Mouse (Mus musculus) liver, embryonic 15.5 days (tissue): ENCODE measurements around the gene Gm49325. TPM values are rescaled to one million over a fixed set of nuclear protein-coding genes. Genes with fewer than 3 reads are reported as not detected.

Experiments
- ATAC-seq: fragments of 200-750 bp; cut with Nextera tagmentation; 2 replicates; pipeline ENCODE4 v1.8.0; 2017; ENCODE audit warnings: moderate number of reproducible peaks, mild to moderate bottlenecking, moderate library complexity; ENCODE audit not compliant: insufficient read depth
- H3K27ac ChIP-seq: fragments of 300-500 bp; sonication (generic); replicated peaks from 2 replicates; pipeline ENCODE4 v1.5.1; 2015; ENCODE audit warnings: mild to moderate bottlenecking, inconsistent platforms
- H3K27me3 ChIP-seq: fragments of 300-500 bp; sonication (generic); 2 replicates; pipeline ENCODE4 v1.6.1; 2015; ENCODE audit warnings: mild to moderate bottlenecking, inconsistent platforms
- H3K36me3 ChIP-seq: fragments of 300-500 bp; sonication (generic); replicated peaks from 2 replicates; pipeline ENCODE4 v1.6.1; 2015; ENCODE audit warnings: moderate library complexity, mild to moderate bottlenecking, inconsistent platforms
- H3K4me1 ChIP-seq: fragments of 300-500 bp; sonication (generic); replicated peaks from 2 replicates; pipeline ENCODE4 v1.6.1; 2015; ENCODE audit warnings: inconsistent platforms
- H3K4me2 ChIP-seq: fragments of 300-500 bp; sonication (generic); 2 replicates; pipeline ENCODE4 v1.6.1; 2015; ENCODE audit warnings: moderate library complexity, mild to moderate bottlenecking, inconsistent platforms
- H3K4me3 ChIP-seq: fragments of 300-500 bp; sonication (generic); replicated peaks from 2 replicates; pipeline ENCODE4 v1.5.1; 2015; ENCODE audit warnings: mild to moderate bottlenecking, inconsistent platforms
- H3K9ac ChIP-seq: fragments of 300-500 bp; sonication (generic); 2 replicates; pipeline ENCODE4 v1.6.1; 2015; ENCODE audit warnings: moderate library complexity, mild to moderate bottlenecking, inconsistent platforms
- H3K9me3 ChIP-seq: fragments of 300-500 bp; sonication (generic); replicated peaks from 2 replicates; pipeline ENCODE4 v1.6.1; 2016; ENCODE audit warnings: inconsistent platforms
- WGBS: fragments of 180-500 bp; shearing (Covaris S2); methylation state at CpG from one replicate; pipeline ENCODE4 v1.1.7; 2015; ENCODE audit warnings: mixed read lengths; ENCODE audit not compliant: insufficient replicate concordance; 5-methylcytosine and 5-hydroxymethylcytosine counted together
- polyA plus RNA-seq: library from polyadenylated mRNA; unstranded; fragments of >200 nt; fragmentation: Nextera tagmentation; extraction: Ambion mirVana; gene quantifications from 2 replicates; pipeline ENCODE4 v1.2.1, GENCODE M21; 2015

Gene Gm49325
- polyA plus RNA-seq, 1 experiment from 2014 or later: 0.82 TPM

DNA sequence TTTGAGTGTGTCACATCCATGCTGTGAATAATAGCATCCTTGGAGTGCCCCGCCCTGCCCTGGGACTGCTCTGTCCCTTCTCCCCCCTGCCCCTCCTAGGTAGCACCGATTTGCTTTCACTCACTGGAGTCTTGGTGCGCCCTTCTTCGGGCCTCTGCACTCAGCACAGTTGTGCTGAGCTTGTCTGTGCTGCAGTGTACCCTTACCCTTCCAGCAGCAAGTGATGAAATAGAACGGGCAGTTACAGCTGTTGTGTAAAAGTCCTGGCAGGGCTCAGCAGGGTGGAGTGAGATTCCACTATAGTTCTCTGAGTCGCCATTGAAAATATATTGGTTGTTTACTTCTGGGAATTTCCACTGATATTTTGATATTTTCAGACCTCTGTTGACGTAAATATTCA lies 20.0 kb downstream of the Gm49325 start:
- H3K9ac ChIP-seq: no peak overlapping the region
- H3K4me3 ChIP-seq: no peak overlapping the region
- H3K4me1 ChIP-seq: peaks cover 67% of the 10 kb centered on the region
- H3K27ac ChIP-seq: peak overlapping the region; percentile 64; the same call in 1 of the 2 replicates
- H3K36me3 ChIP-seq: peaks cover 32% of the 10 kb centered on the region
- WGBS: 73% methylated on average over 7 of the region's 7 CpGs
- ATAC-seq: no peak
- no peaks in the 10 kb centered on the region for H3K9me3 ChIP-seq
- H3K4me2 ChIP-seq: no peak overlapping the region; the same call in 1 of the 2 replicates
- no peaks in the 10 kb centered on the region for H3K27me3 ChIP-seq

DNA sequence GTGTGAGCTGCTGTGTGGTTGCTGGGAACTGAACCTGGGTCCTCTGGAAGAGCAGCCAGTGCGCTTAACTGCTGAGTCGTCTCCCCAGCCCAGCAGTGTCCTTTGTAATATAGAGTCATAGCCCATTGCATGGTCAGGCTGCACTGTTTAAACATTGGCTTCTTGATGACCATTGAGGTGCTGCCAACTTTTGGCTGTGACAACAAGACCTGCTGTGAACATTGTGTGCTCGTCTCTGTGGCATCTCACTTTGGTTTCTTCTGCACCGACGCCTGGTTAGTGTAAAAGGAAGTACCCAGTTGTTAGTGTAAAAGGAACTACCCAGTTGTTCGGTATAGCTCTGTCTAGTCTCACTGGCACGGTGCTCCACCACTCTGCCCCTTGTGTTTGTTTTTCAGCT lies 20.6 kb downstream of the Gm49325 start:
- Histone ChIP-seq H3K27ac (peak overlapping the region; percentile 64), H3K4me1 (peaks cover 63% of the 10 kb centered on the region), H3K9ac (no peak overlapping the region), H3K9me3 (no peaks in the 10 kb centered on the region), H3K4me2 (peak overlapping the region; percentile 23), H3K36me3 (peaks cover 37% of the 10 kb centered on the region), H3K27me3 (no peaks in the 10 kb centered on the region), H3K4me3 (no peak overlapping the region)
- 28% methylated on average over 7 of the region's 7 CpGs for WGBS
- no peak for ATAC-seq

DNA sequence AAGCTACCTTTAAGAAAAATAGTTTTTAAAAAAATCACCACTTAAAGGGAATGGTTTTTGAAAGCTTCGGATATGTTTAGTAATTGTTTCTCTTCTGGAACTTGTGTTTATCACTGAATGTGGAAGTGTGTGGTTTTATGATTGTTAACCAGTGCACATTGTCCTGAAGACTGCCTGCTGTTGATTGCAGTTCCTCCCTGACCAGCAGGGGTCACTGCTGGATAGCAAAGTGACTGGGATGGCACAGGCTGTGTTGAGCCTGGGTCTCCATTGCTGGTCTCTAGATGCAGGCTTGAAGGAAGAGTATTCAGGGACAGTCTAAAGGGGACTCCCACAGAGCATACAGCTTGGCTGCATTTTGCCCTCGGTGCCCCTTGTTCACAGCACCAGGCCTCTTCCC lies 21.5 kb downstream of the Gm49325 start:
- Histone ChIP-seq H3K9me3 (no peaks in the 10 kb centered on the region), H3K4me2 (no peak overlapping the region), H3K4me1 (peaks cover 59% of the 10 kb centered on the region), H3K27me3 (no peaks in the 10 kb centered on the region), H3K9ac (no peak overlapping the region), H3K36me3 (peaks cover 44% of the 10 kb centered on the region), H3K4me3 (no peak overlapping the region), H3K27ac (no peak overlapping the region)
- whole genome bisulfite sequencing: 26% methylated on average over 2 of the region's 2 CpGs
- no peak for ATAC-seq

GRCm38 (mm10) chr10:77629163-77629562 lies 23.2 kb downstream of the Gm49325 start:
- Histone ChIP-seq H3K27ac (no peak overlapping the region), H3K36me3 (peaks cover 56% of the 10 kb centered on the region), H3K27me3 (no peaks in the 10 kb centered on the region), H3K4me1 (peaks cover 46% of the 10 kb centered on the region), H3K9ac (no peak overlapping the region), H3K9me3 (no peaks in the 10 kb centered on the region), H3K4me3 (no peak overlapping the region), H3K4me2 (no peak overlapping the region)
- ATAC-seq: no peak
- WGBS: 77% methylated on average over 3 of the region's 3 CpGs

DNA sequence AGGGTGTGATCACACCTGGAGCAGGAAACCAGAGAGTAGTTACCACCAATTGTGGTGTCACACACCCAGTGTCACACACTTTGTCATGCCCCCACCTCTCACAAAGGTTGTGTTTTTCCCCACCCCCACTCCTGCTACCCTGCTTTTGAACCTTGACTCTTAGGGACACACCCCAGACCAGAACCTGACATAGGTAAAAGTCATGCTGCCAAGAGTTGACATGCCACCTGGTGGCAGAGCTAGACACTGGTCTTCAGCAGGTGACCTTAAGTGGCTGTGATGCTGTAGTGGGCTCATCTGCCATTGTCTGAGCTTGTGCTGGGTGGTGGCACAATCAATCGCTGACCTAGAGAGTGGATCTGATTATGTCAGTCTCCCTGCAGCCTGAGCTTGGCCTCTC lies 24.0 kb downstream of the Gm49325 start:
- H3K9ac ChIP-seq: no peak overlapping the region
- H3K36me3 ChIP-seq: peaks cover 59% of the 10 kb centered on the region
- no peak overlapping the region for H3K4me3 ChIP-seq
- WGBS: 74% methylated on average over 1 of the region's 1 CpGs
- H3K4me2 ChIP-seq: no peak overlapping the region
- no peak for ATAC-seq
- no peaks in the 10 kb centered on the region for H3K9me3 ChIP-seq
- no peaks in the 10 kb centered on the region for H3K27me3 ChIP-seq
- H3K4me1 ChIP-seq: peaks cover 44% of the 10 kb centered on the region
- H3K27ac ChIP-seq: no peak overlapping the region

GRCm38 (mm10) chr10:77634016-77634415 lies 28.0 kb downstream of the Gm49325 start:
- Histone ChIP-seq H3K4me1 (peaks cover 33% of the 10 kb centered on the region), H3K27ac (no peak overlapping the region), H3K27me3 (no peaks in the 10 kb centered on the region), H3K9ac (no peak overlapping the region), H3K36me3 (peaks cover 79% of the 10 kb centered on the region), H3K9me3 (no peaks in the 10 kb centered on the region), H3K4me3 (no peak overlapping the region), H3K4me2 (no peak overlapping the region)
- ATAC-seq: no peak
- WGBS: 79% methylated on average over 6 of the region's 6 CpGs

GRCm38 (mm10) chr10:77634452-77635231 lies 28.6 kb downstream of the Gm49325 start:
- no peak overlapping the region for H3K27ac ChIP-seq

DNA sequence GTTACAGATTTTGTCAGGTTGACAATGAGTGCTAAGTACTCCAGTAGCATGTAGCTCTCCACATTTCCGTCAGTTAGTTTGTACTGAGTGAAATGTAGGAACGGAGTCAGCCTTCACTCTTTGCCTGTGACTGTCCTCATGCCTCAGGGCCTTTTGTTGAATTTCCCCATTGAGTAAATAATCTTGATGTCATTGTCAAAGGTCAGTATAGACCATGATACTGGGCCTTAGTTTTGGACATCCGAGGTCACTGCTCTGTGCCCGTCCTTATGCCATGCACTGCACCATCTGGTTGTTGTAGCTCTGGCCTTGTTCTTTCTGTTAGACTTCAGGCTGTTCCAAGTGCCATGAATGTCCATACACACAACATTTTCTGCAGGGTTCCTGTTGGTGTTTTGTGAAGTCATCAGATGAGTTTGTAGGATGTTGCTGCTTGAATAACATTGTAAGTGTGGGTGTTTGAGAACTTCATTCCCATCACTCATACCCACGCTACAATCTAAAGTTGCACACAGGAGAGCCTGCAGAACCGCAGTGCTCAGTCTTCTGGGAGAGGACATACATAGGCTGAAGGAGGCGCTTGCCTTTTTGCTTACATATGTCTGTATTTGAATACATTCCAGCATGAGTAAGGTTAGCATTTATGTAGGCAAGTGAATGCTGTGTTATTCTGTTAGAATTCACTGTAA lies 30.4 kb downstream of the Gm49325 start:
- peaks cover 86% of the 10 kb centered on the region for H3K36me3 ChIP-seq
- WGBS: 71% methylated on average over 7 of the region's 7 CpGs
- H3K4me1 ChIP-seq: peaks cover 24% of the 10 kb centered on the region
- no peak overlapping the region for H3K27ac ChIP-seq
- H3K27me3 ChIP-seq: no peaks in the 10 kb centered on the region
- no peak overlapping the region for H3K9ac ChIP-seq
- peak; percentile 22; the same call in 1 of the 2 replicates for ATAC-seq
- no peak overlapping the region for H3K4me3 ChIP-seq
- H3K9me3 ChIP-seq: no peaks in the 10 kb centered on the region
- H3K4me2 ChIP-seq: no peak overlapping the region

More at GRCm38 (mm10) chr10:77634452-77635231, 28.6 kb downstream of the Gm49325 start:
- Histone ChIP-seq H3K4me2 (no peak overlapping the region), H3K36me3 (peaks cover 82% of the 10 kb centered on the region), H3K27me3 (no peaks in the 10 kb centered on the region), H3K4me3 (no peak overlapping the region), H3K4me1 (peaks cover 31% of the 10 kb centered on the region), H3K9ac (no peak overlapping the region), H3K9me3 (no peaks in the 10 kb centered on the region)
- 66% methylated on average over 13 of the region's 13 CpGs for WGBS
- no peak for ATAC-seq

DNA sequence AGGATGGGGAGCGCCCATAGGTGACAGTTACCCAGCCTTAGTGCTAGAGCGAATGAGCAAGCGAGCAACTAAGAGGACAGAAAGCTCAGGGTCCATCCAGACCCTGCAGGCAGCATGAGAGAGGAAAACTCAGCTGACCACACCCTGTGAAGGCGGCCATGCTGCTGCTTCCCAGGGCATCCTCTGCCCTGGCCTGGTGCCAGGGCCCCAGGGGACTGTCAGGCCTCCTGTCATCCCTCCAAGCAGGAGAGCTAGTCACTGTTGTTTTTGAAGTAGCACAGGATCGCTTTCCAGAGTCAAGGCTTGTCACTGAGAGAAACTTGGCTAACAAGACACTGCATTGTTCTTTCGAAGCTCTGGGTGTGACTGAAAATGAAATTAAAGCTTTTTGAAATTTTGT lies 33.0 kb downstream of the Gm49325 start:
- Histone ChIP-seq H3K4me1 (peaks cover 24% of the 10 kb centered on the region), H3K27me3 (no peaks in the 10 kb centered on the region), H3K27ac (no peak overlapping the region), H3K9ac (no peak overlapping the region), H3K4me3 (no peak overlapping the region), H3K9me3 (no peaks in the 10 kb centered on the region), H3K4me2 (no peak overlapping the region), H3K36me3 (peaks cover 89% of the 10 kb centered on the region)
- WGBS: 80% methylated on average over 6 of the region's 6 CpGs
- ATAC-seq: no peak

GRCm38 (mm10) chr10:77643160-77643559 lies 37.2 kb downstream of the Gm49325 start:
- Histone ChIP-seq H3K27ac (no peak overlapping the region), H3K36me3 (peaks cover 77% of the 10 kb centered on the region), H3K4me2 (no peak overlapping the region), H3K4me3 (no peak overlapping the region), H3K9ac (no peak overlapping the region), H3K9me3 (no peaks in the 10 kb centered on the region), H3K4me1 (no peaks in the 10 kb centered on the region), H3K27me3 (no peaks in the 10 kb centered on the region)
- no peak for ATAC-seq
- WGBS: 58% methylated on average over 7 of the region's 7 CpGs

GRCm38 (mm10) chr10:77645571-77645970 lies 39.6 kb downstream of the Gm49325 start:
- H3K36me3 ChIP-seq: peaks cover 58% of the 10 kb centered on the region
- no peak for ATAC-seq

More at GRCm38 (mm10) chr10:77645571-77645970, 39.6 kb downstream of the Gm49325 start:
- no peak overlapping the region for H3K9ac ChIP-seq
- no peaks in the 10 kb centered on the region for H3K4me1 ChIP-seq
- H3K4me2 ChIP-seq: no peak overlapping the region
- no peak overlapping the region for H3K27ac ChIP-seq
- no peaks in the 10 kb centered on the region for H3K9me3 ChIP-seq
- no peak overlapping the region for H3K4me3 ChIP-seq
- H3K27me3 ChIP-seq: no peaks in the 10 kb centered on the region
- 80% methylated on average over 5 of the region's 5 CpGs for WGBS
